Mouse (Mus musculus): ENCODE measurements around the gene Cacnb4.

Cacnb4 gene

GRCm38 (mm10) chr2:52541068-52541467, 135.6 kb downstream of the Cacnb4 start:
- no peak for TF ChIP-seq GATA4 (IDR thresholded peaks at IDR 0.05; ENCODE audit: insufficient replicate concordance, low read length)

- TF ChIP-seq GATA4 (IDR thresholded peaks at IDR 0.05; ENCODE audit: insufficient replicate concordance, low read length): no peak
Observed at GRCm38 (mm10) chr2:52539318-52539717, 137.3 kb downstream of the Cacnb4 start.

- no peak for TF ChIP-seq GATA4 (IDR thresholded peaks at IDR 0.05; ENCODE audit: insufficient replicate concordance, low read length)
Observed at GRCm38 (mm10) chr2:52537645-52538044, 139.0 kb downstream of the Cacnb4 start.

GRCm38 (mm10) chr2:52537155-52537554, 139.5 kb downstream of the Cacnb4 start:
- TF ChIP-seq GATA4 (IDR thresholded peaks at IDR 0.05; ENCODE audit: insufficient replicate concordance, low read length): no peak

- TF ChIP-seq GATA4 (IDR thresholded peaks at IDR 0.05; ENCODE audit: insufficient replicate concordance, low read length): no peak
Observed at GRCm38 (mm10) chr2:52536511-52536910, 140.1 kb downstream of the Cacnb4 start.

GRCm38 (mm10) chr2:52533696-52534095, 142.9 kb downstream of the Cacnb4 start:
- TF ChIP-seq GATA4 (IDR thresholded peaks at IDR 0.05; ENCODE audit: insufficient replicate concordance, low read length): peak; percentile 8; the same call in 1 of the 2 replicates

- TF ChIP-seq GATA4 (IDR thresholded peaks at IDR 0.05; ENCODE audit: insufficient replicate concordance, low read length): no peak
Observed at GRCm38 (mm10) chr2:52530521-52530920, 146.1 kb downstream of the Cacnb4 start.

- no peak for TF ChIP-seq GATA4 (IDR thresholded peaks at IDR 0.05; ENCODE audit: insufficient replicate concordance, low read length)
Observed at GRCm38 (mm10) chr2:52529245-52529644, 147.4 kb downstream of the Cacnb4 start.

GRCm38 (mm10) chr2:52525876-52526592, 150.6 kb downstream of the Cacnb4 start:
- TF ChIP-seq GATA4 (IDR thresholded peaks at IDR 0.05; ENCODE audit: insufficient replicate concordance, low read length): no peak

- TF ChIP-seq GATA4 (IDR thresholded peaks at IDR 0.05; ENCODE audit: insufficient replicate concordance, low read length): no peak
Observed at GRCm38 (mm10) chr2:52523056-52523715, 153.4 kb downstream of the Cacnb4 start.

- TF ChIP-seq GATA4 (IDR thresholded peaks at IDR 0.05; ENCODE audit: insufficient replicate concordance, low read length): no peak
Observed at GRCm38 (mm10) chr2:52521012-52521411, 155.6 kb downstream of the Cacnb4 start.

GRCm38 (mm10) chr2:52518740-52519139, 157.9 kb downstream of the Cacnb4 start:
- no peak for TF ChIP-seq GATA4 (IDR thresholded peaks at IDR 0.05; ENCODE audit: insufficient replicate concordance, low read length)

GRCm38 (mm10) chr2:52516534-52516933, 160.1 kb downstream of the Cacnb4 start:
- TF ChIP-seq GATA4 (IDR thresholded peaks at IDR 0.05; ENCODE audit: insufficient replicate concordance, low read length): no peak

- no peak for TF ChIP-seq GATA4 (IDR thresholded peaks at IDR 0.05; ENCODE audit: insufficient replicate concordance, low read length)
Observed at GRCm38 (mm10) chr2:52512865-52513388, 163.7 kb downstream of the Cacnb4 start.

- no peak for TF ChIP-seq GATA4 (IDR thresholded peaks at IDR 0.05; ENCODE audit: insufficient replicate concordance, low read length)
Observed at GRCm38 (mm10) chr2:52512206-52512605, 164.4 kb downstream of the Cacnb4 start.

GRCm38 (mm10) chr2:52511799-52512198, 164.8 kb downstream of the Cacnb4 start:
- TF ChIP-seq GATA4 (IDR thresholded peaks at IDR 0.05; ENCODE audit: insufficient replicate concordance, low read length): no peak

All from liver, adult (tissue).